Mouse (Mus musculus): ENCODE data around the gene Slc44a4.

Gene Slc44a4

GRCm38 (mm10) chr17:34913930-34914665 lies at the start of gene Slc44a4:
Gene Slc44a4 (plus strand): TSS chr17:34914466.
- DNase-seq (ENCODE audit: low read depth in 1 of 2, low spot score in 2 of 2): no peak

- DNase-seq (ENCODE audit: low read depth in 1 of 2, low spot score in 2 of 2): no peak
Measured at GRCm38 (mm10) chr17:34865981-34866380, 48.3 kb upstream of the Slc44a4 start.

- no peak for DNase-seq (ENCODE audit: low read depth in 1 of 2, low spot score in 2 of 2)
Measured at GRCm38 (mm10) chr17:34874321-34874720, 39.9 kb upstream of the Slc44a4 start.

- DNase-seq (ENCODE audit: low read depth in 1 of 2, low spot score in 2 of 2): no peak
Measured at GRCm38 (mm10) chr17:34879336-34879879, 34.9 kb upstream of the Slc44a4 start, which contains the start of gene Zbtb12. Gene Zbtb12 (plus strand): TSS chr17:34879483.

- DNase-seq (ENCODE audit: low read depth in 1 of 2, low spot score in 2 of 2): no peak
Measured at GRCm38 (mm10) chr17:34881166-34881565, 33.1 kb upstream of the Slc44a4 start.

GRCm38 (mm10) chr17:34881683-34882310 lies 32.5 kb upstream of the Slc44a4 start, which contains the start of gene Gm20547:
Gene Gm20547 (minus strand): TSS chr17:34882042.
- no peak for DNase-seq (ENCODE audit: low read depth in 1 of 2, low spot score in 2 of 2)

GRCm38 (mm10) chr17:34883332-34883731 lies 30.9 kb upstream of the Slc44a4 start:
- DNase-seq (ENCODE audit: low read depth in 1 of 2, low spot score in 2 of 2): no peak

GRCm38 (mm10) chr17:34884704-34885103 lies 29.6 kb upstream of the Slc44a4 start:
- DNase-seq (ENCODE audit: low read depth in 1 of 2, low spot score in 2 of 2): no peak

GRCm38 (mm10) chr17:34885615-34886014 lies 28.7 kb upstream of the Slc44a4 start:
- no peak for DNase-seq (ENCODE audit: low read depth in 1 of 2, low spot score in 2 of 2)

- no peak for DNase-seq (ENCODE audit: low read depth in 1 of 2, low spot score in 2 of 2)
Measured at GRCm38 (mm10) chr17:34887942-34888341, 26.3 kb upstream of the Slc44a4 start.

GRCm38 (mm10) chr17:34890074-34890743 lies 24.1 kb upstream of the Slc44a4 start:
- DNase-seq (ENCODE audit: low read depth in 1 of 2, low spot score in 2 of 2): no peak

GRCm38 (mm10) chr17:34891377-34891776 lies 22.9 kb upstream of the Slc44a4 start:
- no peak for DNase-seq (ENCODE audit: low read depth in 1 of 2, low spot score in 2 of 2)

GRCm38 (mm10) chr17:34893072-34893824 lies 21.0 kb upstream of the Slc44a4 start:
- no peak for DNase-seq (ENCODE audit: low read depth in 1 of 2, low spot score in 2 of 2)

- DNase-seq (ENCODE audit: low read depth in 1 of 2, low spot score in 2 of 2): peak; percentile 18 to 72
Measured at GRCm38 (mm10) chr17:34894074-34894597, 20.1 kb upstream of the Slc44a4 start.

GRCm38 (mm10) chr17:34894801-34895530 lies 19.3 kb upstream of the Slc44a4 start:
- DNase-seq (ENCODE audit: low read depth in 1 of 2, low spot score in 2 of 2): no peak

GRCm38 (mm10) chr17:34895724-34896123 lies 18.5 kb upstream of the Slc44a4 start:
- DNase-seq (ENCODE audit: low read depth in 1 of 2, low spot score in 2 of 2): no peak

GRCm38 (mm10) chr17:34896366-34896765 lies 17.9 kb upstream of the Slc44a4 start:
- DNase-seq (ENCODE audit: low read depth in 1 of 2, low spot score in 2 of 2): no peak

GRCm38 (mm10) chr17:34897373-34898159 lies 16.7 kb upstream of the Slc44a4 start:
- no peak for DNase-seq (ENCODE audit: low read depth in 1 of 2, low spot score in 2 of 2)

- DNase-seq (ENCODE audit: low read depth in 1 of 2, low spot score in 2 of 2): peak; percentile 22 to 51
Measured at GRCm38 (mm10) chr17:34898160-34898586, 16.1 kb upstream of the Slc44a4 start, which contains the start of the genes C2 and Ehmt2. Gene C2 (minus strand): TSS chr17:34898265. Gene Ehmt2 (plus strand): TSS chr17:34898469.
